Mouse (Mus musculus): ENCODE results near the gene Abraxas2. TPM values are rescaled to one million over a fixed set of nuclear protein-coding genes. Genes with fewer than 3 reads are reported as not detected.

Abraxas2 gene
- total and polyA plus RNA-seq, 3 experiments = 30.1 to 31.1 TPM; not detected in 1

DNA sequence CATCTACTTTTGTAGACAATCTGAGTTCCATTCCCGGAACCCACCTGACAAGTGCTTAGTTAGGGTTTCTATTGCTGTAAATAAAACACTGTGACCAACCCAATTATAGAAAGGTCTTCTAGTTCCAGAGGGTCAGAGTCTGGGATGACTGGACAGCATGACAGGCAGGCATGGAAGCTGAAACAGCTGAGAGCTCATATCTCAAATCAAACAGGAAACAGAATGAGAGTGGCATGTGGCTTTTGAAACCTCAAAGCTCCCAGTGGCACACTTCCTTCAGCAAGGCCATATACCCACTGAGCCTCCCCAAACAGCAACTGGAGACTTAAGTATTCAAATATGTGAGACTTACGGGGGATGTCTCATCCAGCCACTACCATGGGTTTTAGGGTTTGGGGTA, 14.0 kb downstream of the Abraxas2 start (continued):
- TF ChIP-seq ZC3H11A (IDR thresholded peaks at IDR 0.05; ENCODE audit: low read depth, low read length) = no peak

DNA sequence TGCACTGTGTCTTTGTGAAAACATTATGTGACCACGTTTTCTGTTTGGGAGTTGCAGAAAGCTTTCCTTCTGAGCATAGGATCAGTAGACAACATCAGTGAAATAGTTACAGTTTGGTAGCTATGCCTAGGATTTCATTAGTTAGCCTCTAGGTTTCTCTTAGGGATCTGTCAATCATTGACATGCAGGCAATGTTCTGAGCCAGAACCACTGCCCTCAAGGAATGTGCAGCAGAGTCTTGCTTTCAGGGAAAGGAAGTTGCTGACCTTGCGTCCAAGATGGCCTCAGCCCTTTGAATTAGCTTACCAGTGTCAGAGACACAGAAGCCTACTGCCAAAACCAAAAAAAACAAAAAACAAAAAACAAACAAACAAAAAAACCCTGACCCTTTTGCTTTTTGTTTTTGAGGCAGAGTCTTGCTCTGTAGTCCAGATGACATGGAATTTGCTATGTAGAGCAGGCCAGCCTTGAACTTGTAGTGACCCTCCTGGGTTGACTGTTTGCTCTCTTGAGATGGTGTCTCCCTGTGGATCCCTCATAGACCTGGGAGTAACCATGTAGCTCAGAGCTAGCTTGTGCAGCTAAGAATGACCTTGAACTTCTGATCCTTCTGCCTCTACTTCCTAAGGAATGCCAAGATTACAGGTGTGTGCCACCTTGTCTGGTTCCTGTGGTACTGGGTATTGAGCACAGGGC, 16.5 kb downstream of the Abraxas2 start:
- H3K9ac ChIP-seq (ENCODE audit: control insufficient read depth, low read depth, low read length, poor library complexity, severe bottlenecking) = no peak overlapping the region
- H3K4me1 ChIP-seq (ENCODE audit: control insufficient read depth in 1 of 2, insufficient read depth in 2 of 2, low read length in 2 of 2) = peaks cover 0 to 9% of the 10 kb centered on the region in 2 experiments; a peak in 2 of 4 replicates
- no peaks in the 10 kb centered on the region for H3K9me3 ChIP-seq (replicated peaks; ENCODE audit: insufficient read depth, low read length)
- no peak for DNase-seq (ENCODE audit: low read depth, low spot score)
- no peaks in the 10 kb centered on the region for H3K27me3 ChIP-seq (ENCODE audit: control insufficient read depth in 1 of 2, insufficient read depth in 2 of 2, low read length in 2 of 2)
- no peak for TF ChIP-seq CHD1 (IDR thresholded peaks at IDR 0.05; ENCODE audit: low read depth, low read length)
- no peak for TF ChIP-seq TAL1 (IDR thresholded peaks at IDR 0.05; ENCODE audit: low read length)
- TF ChIP-seq MYC (IDR thresholded peaks at IDR 0.05; ENCODE audit: low read depth, low read length) = no peak
- TF ChIP-seq ETS1 (IDR thresholded peaks at IDR 0.05; ENCODE audit: low read depth, low read length) = no peak
- TF ChIP-seq EP300 (IDR thresholded peaks at IDR 0.05; ENCODE audit: low read depth in 1 of 2, low read length in 2 of 2) = no peak
- no peak for TF ChIP-seq HCFC1 (IDR thresholded peaks at IDR 0.05; ENCODE audit: low read depth, low read length)
- no peak for TF ChIP-seq RCOR1 (IDR thresholded peaks at IDR 0.05; ENCODE audit: low read depth, low read length)
- no peak for TF ChIP-seq ZNF384 (IDR thresholded peaks at IDR 0.05; ENCODE audit: low read depth, low read length)
- no peak for TF ChIP-seq MEF2A (IDR thresholded peaks at IDR 0.05; ENCODE audit: extremely low read depth, insufficient replicate concordance, low read depth, low read length, poor library complexity, severe bottlenecking)
- no peak for TF ChIP-seq POLR2A (IDR thresholded peaks at IDR 0.05; ENCODE audit: control insufficient read depth in 1 of 2, insufficient read depth in 1 of 2, low read depth in 1 of 2, low read length in 2 of 2, poor library complexity in 1 of 2)
- no peak for TF ChIP-seq UBTF (IDR thresholded peaks at IDR 0.05; ENCODE audit: borderline replicate concordance, insufficient read depth, low read depth, low read length)
- no peak for TF ChIP-seq E2F4 (IDR thresholded peaks at IDR 0.05; ENCODE audit: borderline replicate concordance, low read depth, low read length)
- no peak for TF ChIP-seq POLR2AphosphoS2 (IDR thresholded peaks at IDR 0.05; ENCODE audit: low read length)
- no peak for TF ChIP-seq GABPA (IDR thresholded peaks at IDR 0.05; ENCODE audit: low read depth, low read length)
- no peaks in the 10 kb centered on the region for H3K79me2 ChIP-seq (ENCODE audit: control insufficient read depth, insufficient read depth, low read length, poor library complexity)
- peaks cover 7 to 36% of the 10 kb centered on the region in 2 experiments for H3K36me3 ChIP-seq (ENCODE audit: control insufficient read depth in 1 of 2, insufficient read depth in 2 of 2, low read length in 2 of 2)
- no peak overlapping the region for H3K4me3 ChIP-seq (ENCODE audit: control insufficient read depth in 1 of 2, insufficient read depth in 1 of 2, low read depth in 2 of 2, low read length in 2 of 2)
- H3K27ac ChIP-seq (ENCODE audit: control insufficient read depth, low read depth, low read length) = no peak overlapping the region

DNA sequence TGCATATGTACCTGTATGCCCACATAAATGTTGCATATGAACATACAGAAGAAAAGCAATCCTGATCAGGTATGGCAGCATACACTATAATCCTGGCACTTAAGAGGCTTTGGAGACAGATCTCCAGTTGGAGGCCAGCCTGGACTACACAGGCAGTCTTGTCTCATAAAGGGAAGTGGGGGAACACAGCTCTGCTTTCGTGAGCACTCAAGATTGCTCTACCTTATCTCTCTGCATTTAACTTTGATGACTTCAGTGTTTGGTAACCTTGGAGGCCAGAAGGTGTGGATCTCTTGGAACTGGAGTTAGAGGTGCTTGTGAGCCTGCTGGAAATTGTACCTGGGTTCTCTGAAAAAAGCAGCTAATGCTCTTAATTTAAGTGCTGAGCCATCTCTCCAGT, 21.3 kb downstream of the Abraxas2 start:
- H3K79me2 ChIP-seq (ENCODE audit: control insufficient read depth, insufficient read depth, low read length, poor library complexity) = no peaks in the 10 kb centered on the region
- no peaks in the 10 kb centered on the region for H3K27me3 ChIP-seq (ENCODE audit: control insufficient read depth in 1 of 2, insufficient read depth in 2 of 2, low read length in 2 of 2)
- TF ChIP-seq MAZ (IDR thresholded peaks at IDR 0.05; ENCODE audit: low read depth, low read length) (no peak), TBP (IDR thresholded peaks at IDR 0.05; ENCODE audit: low read depth, low read length) (no peak), GATA1 (IDR thresholded peaks at IDR 0.05; ENCODE audit: low read depth, low read length) (peak; percentile 55), CHD1 (IDR thresholded peaks at IDR 0.05; ENCODE audit: low read depth, low read length) (no peak), CTCF (IDR thresholded peaks at IDR 0.05 in 2 of 3, conservative IDR thresholded peaks at IDR 0.05 in 1 of 3; ENCODE audit: control insufficient read depth in 1 of 3, insufficient read depth in 1 of 3, low read depth in 2 of 3, low read length in 3 of 3, poor library complexity in 1 of 3, severe bottlenecking in 1 of 3) (no peak), MEF2A (IDR thresholded peaks at IDR 0.05; ENCODE audit: extremely low read depth, insufficient replicate concordance, low read depth, low read length, poor library complexity, severe bottlenecking) (no peak)
- peaks cover 0 to 8% of the 10 kb centered on the region in 2 experiments; a peak in 1 of 4 replicates for H3K4me1 ChIP-seq (ENCODE audit: control insufficient read depth in 1 of 2, insufficient read depth in 2 of 2, low read length in 2 of 2)
- no peaks in the 10 kb centered on the region for H3K9me3 ChIP-seq (replicated peaks; ENCODE audit: insufficient read depth, low read length)
- no peak overlapping the region for H3K4me3 ChIP-seq (ENCODE audit: control insufficient read depth in 1 of 2, insufficient read depth in 1 of 2, low read depth in 2 of 2, low read length in 2 of 2)
- peak; percentile 62 for DNase-seq (ENCODE audit: low read depth, low spot score)
- H3K36me3 ChIP-seq (ENCODE audit: control insufficient read depth in 1 of 2, insufficient read depth in 2 of 2, low read length in 2 of 2) = peaks cover 0 to 27% of the 10 kb centered on the region in 2 experiments; a peak in 2 of 4 replicates
- H3K27ac ChIP-seq (ENCODE audit: control insufficient read depth, low read depth, low read length) = no peak overlapping the region
- H3K9ac ChIP-seq (ENCODE audit: control insufficient read depth, low read depth, low read length, poor library complexity, severe bottlenecking) = no peak overlapping the region
